Mouse (Mus musculus): ENCODE measurements around the gene Grik4. TPM values are rescaled to one million over a fixed set of nuclear protein-coding genes. Genes with fewer than 3 reads are reported as not detected.

Gene Grik4
- polyA plus RNA-seq, 1 experiment from 2014 or later, result 0.43 TPM

DNA sequence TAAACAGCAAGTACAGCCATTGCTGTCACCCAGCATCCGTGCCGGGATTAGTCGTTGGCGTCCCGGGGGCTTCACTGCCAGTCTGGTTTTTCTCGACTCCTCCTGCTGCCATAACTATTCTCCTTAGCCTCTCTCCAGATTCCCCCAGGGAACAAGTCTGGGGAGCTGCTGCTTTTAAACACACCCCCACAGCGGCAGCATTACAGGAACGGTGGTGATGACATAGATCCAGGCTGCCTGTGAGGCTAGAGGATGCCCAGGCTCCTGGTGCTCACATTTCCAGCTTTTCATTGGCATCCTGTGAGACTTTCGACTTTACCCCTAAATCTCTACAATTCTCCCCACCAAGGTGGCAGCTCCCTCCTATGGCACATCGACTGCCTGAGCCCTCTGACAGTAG is 297.5 kb downstream of the Grik4 start:
- Histone ChIP-seq H3K4me2 (no peak overlapping the region), H3K4me1 (ENCODE audit: control insufficient read depth, insufficient read depth, low read length) (no peaks in the 10 kb centered on the region), H3K36me3 (ENCODE audit: control insufficient read depth, insufficient read depth, low read length) (no peaks in the 10 kb centered on the region), H3K9ac (ENCODE audit: low read depth, low read length) (no peak overlapping the region), H3K9me3 (replicated peaks; ENCODE audit: control insufficient read depth, low read length) (no peaks in the 10 kb centered on the region), H3K27ac (ENCODE audit: low read depth, low read length) (no peak overlapping the region), H3K4me3 (ENCODE audit: low read depth, low read length) (no peak overlapping the region), H3K27me3 (ENCODE audit: control insufficient read depth, insufficient read depth, low read length) (peaks cover 6% of the 10 kb centered on the region; the same call in 1 of the 2 replicates)
- WGBS (ENCODE audit: insufficient replicate concordance), result 51% methylated on average over 10 of the region's 10 CpGs
- ATAC-seq (replicated peaks; ENCODE audit: insufficient number of reproducible peaks, low FRiP score, low TSS enrichment), result no peak

GRCm38 (mm10) chr9:42645161-42645560 is 299.1 kb downstream of the Grik4 start:
- WGBS (ENCODE audit: insufficient replicate concordance), result 80% methylated on average over 5 of the region's 5 CpGs
- no peak overlapping the region for H3K27ac ChIP-seq (ENCODE audit: low read depth, low read length)
- ATAC-seq (replicated peaks; ENCODE audit: insufficient number of reproducible peaks, low FRiP score, low TSS enrichment), result no peak

GRCm38 (mm10) chr9:42642821-42643220 is 301.5 kb downstream of the Grik4 start:
- Histone ChIP-seq H3K27me3 (ENCODE audit: control insufficient read depth, insufficient read depth, low read length) (peaks cover 4% of the 10 kb centered on the region; the same call in 1 of the 2 replicates), H3K36me3 (ENCODE audit: control insufficient read depth, insufficient read depth, low read length) (no peaks in the 10 kb centered on the region), H3K27ac (ENCODE audit: low read depth, low read length) (no peak overlapping the region), H3K4me1 (ENCODE audit: control insufficient read depth, insufficient read depth, low read length) (no peaks in the 10 kb centered on the region), H3K4me2 (no peak overlapping the region), H3K9me3 (replicated peaks; ENCODE audit: control insufficient read depth, low read length) (no peaks in the 10 kb centered on the region), H3K4me3 (ENCODE audit: low read depth, low read length) (no peak overlapping the region), H3K9ac (ENCODE audit: low read depth, low read length) (no peak overlapping the region)
- no peak for ATAC-seq (replicated peaks; ENCODE audit: insufficient number of reproducible peaks, low FRiP score, low TSS enrichment)
- WGBS (ENCODE audit: insufficient replicate concordance), result 50% methylated on average over 5 of the region's 5 CpGs

More at GRCm38 (mm10) chr9:42645161-42645560, 299.1 kb downstream of the Grik4 start:
- Histone ChIP-seq H3K4me3 (ENCODE audit: low read depth, low read length) (no peak overlapping the region), H3K4me2 (no peak overlapping the region), H3K27me3 (ENCODE audit: control insufficient read depth, insufficient read depth, low read length) (peaks cover 4% of the 10 kb centered on the region; the same call in 1 of the 2 replicates), H3K9ac (ENCODE audit: low read depth, low read length) (no peak overlapping the region), H3K9me3 (replicated peaks; ENCODE audit: control insufficient read depth, low read length) (no peaks in the 10 kb centered on the region), H3K4me1 (ENCODE audit: control insufficient read depth, insufficient read depth, low read length) (no peaks in the 10 kb centered on the region), H3K36me3 (ENCODE audit: control insufficient read depth, insufficient read depth, low read length) (no peaks in the 10 kb centered on the region)

- WGBS (ENCODE audit: insufficient replicate concordance), result 67% methylated on average over 11 of the region's 11 CpGs
- Histone ChIP-seq H3K36me3 (ENCODE audit: control insufficient read depth, insufficient read depth, low read length) (no peaks in the 10 kb centered on the region), H3K4me3 (ENCODE audit: low read depth, low read length) (no peak overlapping the region), H3K4me1 (ENCODE audit: control insufficient read depth, insufficient read depth, low read length) (no peaks in the 10 kb centered on the region), H3K27me3 (ENCODE audit: control insufficient read depth, insufficient read depth, low read length) (no peaks in the 10 kb centered on the region), H3K9ac (ENCODE audit: low read depth, low read length) (no peak overlapping the region), H3K27ac (ENCODE audit: low read depth, low read length) (no peak overlapping the region), H3K4me2 (no peak overlapping the region), H3K9me3 (replicated peaks; ENCODE audit: control insufficient read depth, low read length) (no peaks in the 10 kb centered on the region)
- ATAC-seq (replicated peaks; ENCODE audit: insufficient number of reproducible peaks, low FRiP score, low TSS enrichment), result no peak
Measured at GRCm38 (mm10) chr9:42641550-42642117, 302.7 kb downstream of the Grik4 start.

GRCm38 (mm10) chr9:42636446-42636845 is 307.8 kb downstream of the Grik4 start:
- WGBS (ENCODE audit: insufficient replicate concordance), result 63% methylated on average over 10 of the region's 10 CpGs
- Histone ChIP-seq H3K9me3 (replicated peaks; ENCODE audit: control insufficient read depth, low read length) (no peaks in the 10 kb centered on the region), H3K4me1 (ENCODE audit: control insufficient read depth, insufficient read depth, low read length) (no peaks in the 10 kb centered on the region), H3K9ac (ENCODE audit: low read depth, low read length) (no peak overlapping the region), H3K4me2 (no peak overlapping the region), H3K4me3 (ENCODE audit: low read depth, low read length) (no peak overlapping the region), H3K27ac (ENCODE audit: low read depth, low read length) (no peak overlapping the region), H3K27me3 (ENCODE audit: control insufficient read depth, insufficient read depth, low read length) (no peaks in the 10 kb centered on the region), H3K36me3 (ENCODE audit: control insufficient read depth, insufficient read depth, low read length) (no peaks in the 10 kb centered on the region)
- no peak for ATAC-seq (replicated peaks; ENCODE audit: insufficient number of reproducible peaks, low FRiP score, low TSS enrichment)

- H3K9me3 ChIP-seq (replicated peaks; ENCODE audit: control insufficient read depth, low read length), result no peaks in the 10 kb centered on the region
- WGBS (ENCODE audit: insufficient replicate concordance), result 77% methylated on average over 4 of the region's 4 CpGs
- H3K4me3 ChIP-seq (ENCODE audit: low read depth, low read length), result no peak overlapping the region
- H3K27ac ChIP-seq (ENCODE audit: low read depth, low read length), result no peak overlapping the region
- H3K27me3 ChIP-seq (ENCODE audit: control insufficient read depth, insufficient read depth, low read length), result no peaks in the 10 kb centered on the region
- H3K4me1 ChIP-seq (ENCODE audit: control insufficient read depth, insufficient read depth, low read length), result no peaks in the 10 kb centered on the region
- ATAC-seq (replicated peaks; ENCODE audit: insufficient number of reproducible peaks, low FRiP score, low TSS enrichment), result no peak
- H3K9ac ChIP-seq (ENCODE audit: low read depth, low read length), result no peak overlapping the region
- H3K36me3 ChIP-seq (ENCODE audit: control insufficient read depth, insufficient read depth, low read length), result no peaks in the 10 kb centered on the region
- no peak overlapping the region for H3K4me2 ChIP-seq
Measured at GRCm38 (mm10) chr9:42631479-42631878, 312.8 kb downstream of the Grik4 start.

DNA sequence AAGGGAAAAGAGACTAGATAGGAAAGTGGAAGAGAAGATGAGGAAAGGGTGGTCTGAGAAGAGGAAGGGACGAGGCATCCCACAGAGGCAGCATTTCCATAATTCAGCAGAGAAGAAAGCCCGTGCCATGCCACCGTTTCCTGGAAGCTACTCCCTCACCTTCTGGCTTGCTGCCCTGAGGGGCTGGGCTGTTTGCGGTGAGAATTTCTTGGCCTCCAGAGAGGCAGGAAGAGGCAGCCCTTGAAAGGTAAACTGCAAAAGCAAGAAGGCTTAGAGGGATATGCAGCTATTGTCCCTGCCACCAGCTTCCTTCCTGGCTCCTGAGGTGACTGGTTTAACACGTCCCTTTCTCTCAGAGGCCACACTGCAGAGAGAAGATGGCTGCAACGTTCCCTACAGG is 316.7 kb downstream of the Grik4 start:
- Histone ChIP-seq H3K9ac (ENCODE audit: low read depth, low read length) (no peak overlapping the region), H3K9me3 (replicated peaks; ENCODE audit: control insufficient read depth, low read length) (no peaks in the 10 kb centered on the region), H3K4me3 (ENCODE audit: low read depth, low read length) (no peak overlapping the region), H3K27ac (ENCODE audit: low read depth, low read length) (no peak overlapping the region), H3K4me2 (no peak overlapping the region), H3K27me3 (ENCODE audit: control insufficient read depth, insufficient read depth, low read length) (peaks cover 6% of the 10 kb centered on the region; the same call in 1 of the 2 replicates), H3K36me3 (ENCODE audit: control insufficient read depth, insufficient read depth, low read length) (no peaks in the 10 kb centered on the region), H3K4me1 (ENCODE audit: control insufficient read depth, insufficient read depth, low read length) (no peaks in the 10 kb centered on the region)
- 13% methylated on average over 6 of the region's 6 CpGs for WGBS (ENCODE audit: insufficient replicate concordance)
- no peak for ATAC-seq (replicated peaks; ENCODE audit: insufficient number of reproducible peaks, low FRiP score, low TSS enrichment)

- Histone ChIP-seq H3K9ac (ENCODE audit: low read depth, low read length) (no peak overlapping the region), H3K4me3 (ENCODE audit: low read depth, low read length) (no peak overlapping the region), H3K27ac (ENCODE audit: low read depth, low read length) (no peak overlapping the region), H3K4me1 (ENCODE audit: control insufficient read depth, insufficient read depth, low read length) (no peaks in the 10 kb centered on the region), H3K27me3 (ENCODE audit: control insufficient read depth, insufficient read depth, low read length) (peaks cover 6% of the 10 kb centered on the region; the same call in 1 of the 2 replicates), H3K9me3 (replicated peaks; ENCODE audit: control insufficient read depth, low read length) (no peaks in the 10 kb centered on the region), H3K36me3 (ENCODE audit: control insufficient read depth, insufficient read depth, low read length) (no peaks in the 10 kb centered on the region), H3K4me2 (no peak overlapping the region)
- 65% methylated on average over 8 of the region's 8 CpGs for WGBS (ENCODE audit: insufficient replicate concordance)
- no peak for ATAC-seq (replicated peaks; ENCODE audit: insufficient number of reproducible peaks, low FRiP score, low TSS enrichment)
Measured at GRCm38 (mm10) chr9:42627146-42627545, 317.1 kb downstream of the Grik4 start.

DNA sequence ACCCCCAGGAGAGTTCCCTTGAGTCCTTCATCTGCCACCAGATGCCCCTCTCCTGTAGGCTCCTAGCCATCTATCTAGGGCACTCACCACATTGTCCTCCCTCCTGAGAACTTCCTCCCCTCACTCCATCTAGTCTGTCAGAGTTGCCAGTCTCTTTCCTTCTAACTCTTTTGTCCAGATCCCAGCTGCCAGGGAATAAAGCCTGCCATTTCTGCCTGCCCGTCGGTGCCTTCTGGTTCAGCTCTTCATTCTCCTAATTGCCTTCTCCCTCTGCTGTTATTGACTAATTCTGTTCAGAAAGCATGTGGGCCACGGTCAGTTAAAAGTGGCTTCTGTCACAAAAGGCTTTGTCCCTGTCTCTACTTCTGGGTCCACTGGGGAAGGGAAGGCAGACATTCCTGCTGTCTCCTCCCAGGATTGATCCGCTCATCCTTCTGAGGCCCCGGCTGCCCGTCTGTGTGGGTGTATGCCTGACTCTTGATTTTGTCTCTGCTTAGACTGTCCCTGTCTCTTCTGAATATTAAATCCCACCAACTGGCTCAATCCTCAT is 318.0 kb downstream of the Grik4 start:
- Histone ChIP-seq H3K4me2 (no peak overlapping the region), H3K4me3 (ENCODE audit: low read depth, low read length) (no peak overlapping the region), H3K9ac (ENCODE audit: low read depth, low read length) (no peak overlapping the region), H3K4me1 (ENCODE audit: control insufficient read depth, insufficient read depth, low read length) (no peaks in the 10 kb centered on the region), H3K36me3 (ENCODE audit: control insufficient read depth, insufficient read depth, low read length) (no peaks in the 10 kb centered on the region), H3K27me3 (ENCODE audit: control insufficient read depth, insufficient read depth, low read length) (peaks cover 10% of the 10 kb centered on the region; the same call in 1 of the 2 replicates), H3K9me3 (replicated peaks; ENCODE audit: control insufficient read depth, low read length) (no peaks in the 10 kb centered on the region), H3K27ac (ENCODE audit: low read depth, low read length) (no peak overlapping the region)
- 51% methylated on average over 6 of the region's 6 CpGs for WGBS (ENCODE audit: insufficient replicate concordance)
- ATAC-seq (replicated peaks; ENCODE audit: insufficient number of reproducible peaks, low FRiP score, low TSS enrichment), result no peak
